Mouse (Mus musculus) brain, adult 2 months (tissue): Measurements from ENCODE around the gene Rgma.

Experiments
- DNase-seq: peaks from one replicate; pipeline ENCODE4 v3.0.0; 2011; ENCODE audit warnings: low read depth, low spot score

Rgma gene

GRCm38 (mm10) chr7:73375257-73376100 lies at the start of gene Rgma:
Gene Rgma (plus strand): TSS chr7:73375509.
- peak; percentile 59 for DNase-seq

- DNase-seq: peak; percentile 26
Observed at GRCm38 (mm10) chr7:73326236-73326635, 49.1 kb upstream of the Rgma start.

- DNase-seq: peak; percentile 50
Observed at GRCm38 (mm10) chr7:73326680-73327079, 48.6 kb upstream of the Rgma start.

- DNase-seq: peak; percentile 25
Observed at GRCm38 (mm10) chr7:73327193-73327592, 48.1 kb upstream of the Rgma start.

- no peak for DNase-seq
Observed at GRCm38 (mm10) chr7:73327652-73328051, 47.7 kb upstream of the Rgma start.

GRCm38 (mm10) chr7:73328653-73329207 lies 46.6 kb upstream of the Rgma start:
- peak; percentile 47 for DNase-seq

- peak; percentile 83 for DNase-seq
Observed at GRCm38 (mm10) chr7:73330754-73331153, 44.6 kb upstream of the Rgma start.

- DNase-seq: no peak
Observed at GRCm38 (mm10) chr7:73331645-73332044, 43.7 kb upstream of the Rgma start.

- no peak for DNase-seq
Observed at GRCm38 (mm10) chr7:73333398-73333988, 41.8 kb upstream of the Rgma start.

- peak; percentile 92 for DNase-seq
Observed at GRCm38 (mm10) chr7:73334883-73335282, 40.4 kb upstream of the Rgma start.

- DNase-seq: peak; percentile 46
Observed at GRCm38 (mm10) chr7:73336380-73336779, 38.9 kb upstream of the Rgma start.

GRCm38 (mm10) chr7:73338353-73338752 lies 37.0 kb upstream of the Rgma start:
- no peak for DNase-seq

GRCm38 (mm10) chr7:73343852-73344251 lies 31.5 kb upstream of the Rgma start:
- DNase-seq: no peak

GRCm38 (mm10) chr7:73348585-73349124 lies 26.7 kb upstream of the Rgma start:
- no peak for DNase-seq

- DNase-seq: no peak
Observed at GRCm38 (mm10) chr7:73349158-73349557, 26.2 kb upstream of the Rgma start.

GRCm38 (mm10) chr7:73355229-73355628 lies 20.1 kb upstream of the Rgma start:
- DNase-seq: no peak

GRCm38 (mm10) chr7:73356901-73357300 lies 18.4 kb upstream of the Rgma start:
- no peak for DNase-seq

GRCm38 (mm10) chr7:73357626-73358025 lies 17.7 kb upstream of the Rgma start:
- no peak for DNase-seq

- no peak for DNase-seq
Observed at GRCm38 (mm10) chr7:73365511-73365910, 9.8 kb upstream of the Rgma start.

GRCm38 (mm10) chr7:73365965-73366364 lies 9.3 kb upstream of the Rgma start:
- DNase-seq: no peak

GRCm38 (mm10) chr7:73367681-73368464 lies 7.4 kb upstream of the Rgma start:
- DNase-seq: no peak

- no peak for DNase-seq
Observed at GRCm38 (mm10) chr7:73369992-73370391, 5.3 kb upstream of the Rgma start.
